In the genomic region with DNA sequence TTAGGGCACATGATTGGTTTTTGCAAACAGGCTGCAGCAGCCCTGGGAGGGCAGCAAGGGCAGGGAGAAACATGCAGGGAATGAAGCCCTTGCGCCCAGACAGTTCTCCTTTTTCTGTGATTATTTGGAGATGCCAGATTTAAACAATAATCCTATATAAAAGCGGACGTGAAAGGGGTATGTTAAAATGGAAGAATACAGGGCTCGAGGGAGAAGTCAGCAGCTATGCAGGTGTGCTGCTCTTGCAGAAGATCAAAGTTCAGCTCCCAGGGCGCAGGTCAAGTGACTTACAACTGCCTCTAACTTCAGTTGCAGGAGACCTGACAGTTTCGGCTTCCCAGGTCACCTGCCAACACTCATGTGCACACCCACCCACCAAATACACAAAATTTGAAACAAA, we compare ENCODE assay signal across 44 mouse cellular contexts. TPM values are rescaled to one million over a fixed set of nuclear protein-coding genes. Genes with fewer than 3 reads are reported as not detected.
"Had no signal": no experiment of that assay in that cellular context is flagged by ENCODE, and none has a peak within 500 bp of the region (broad histone marks: within the 10 kb centered on the region; RNA-seq: fewer than 3 reads in every experiment).

No protein-coding gene starts in this region.

- DNase-seq: heart, adult 2 months; heart, postnatal 14 days; heart, postnatal 36 days; heart, postnatal 4 days; kidney, adult 11 months; kidney, adult 18-20 months; kidney, postnatal 14 days; kidney, postnatal 25 days; kidney, postnatal 4 days; layer of hippocampus, adult 9-11 months; layer of hippocampus, postnatal 36 days had no signal

- H3K27me3 ChIP-seq: heart, embryonic 12.5 days; heart, embryonic 13.5 days; heart, embryonic 15.5 days; hindbrain, embryonic 12.5 days; hindbrain, embryonic 13.5 days; hindbrain, embryonic 15.5 days; intestine, embryonic 15.5 days; kidney, embryonic 15.5 days had no signal

- H3K4me3 ChIP-seq: heart, adult 2 months; heart, embryonic 10.5 days; heart, embryonic 12.5 days; heart, embryonic 13.5 days; heart, embryonic 15.5 days; hindbrain, embryonic 10.5 days; hindbrain, embryonic 12.5 days; hindbrain, embryonic 13.5 days; hindbrain, embryonic 15.5 days; intestine, embryonic 15.5 days; kidney, embryonic 15.5 days; layer of hippocampus, adult 2 months; left cerebral cortex, adult 2 months had no signal

- H3K27ac ChIP-seq: heart, adult 2 months; heart, embryonic 10.5 days; heart, embryonic 13.5 days; heart, embryonic 15.5 days; hindbrain, embryonic 10.5 days; hindbrain, embryonic 12.5 days; hindbrain, embryonic 13.5 days; hindbrain, embryonic 14.5 days; hindbrain, embryonic 15.5 days; hindbrain, postnatal 0 days; intestine, embryonic 15.5 days; kidney, embryonic 15.5 days; kidney, postnatal 0 days; layer of hippocampus, adult 2 months; left cerebral cortex, adult 2 months had no signal

- H3K4me1 ChIP-seq: heart, embryonic 10.5 days; heart, embryonic 12.5 days; heart, embryonic 13.5 days; heart, embryonic 15.5 days; hindbrain, embryonic 10.5 days; hindbrain, embryonic 12.5 days; hindbrain, embryonic 13.5 days; hindbrain, embryonic 15.5 days; intestine, embryonic 15.5 days; kidney, embryonic 15.5 days had no signal

RNA-seq across cellular contexts. Expression of a gene that starts 48.2 kb away (rescaled TPM):
- total RNA-seq: heart, adult 2 months; heart, adult 8-10 months; heart, postnatal 14 days; heart, postnatal 25 days; heart, postnatal 36 days; heart, postnatal 4 days; hematopoietic stem cell, adult 5-6 weeks; hindbrain, postnatal 0 days; layer of hippocampus, adult 18-20 months; layer of hippocampus, adult 2 months; layer of hippocampus, adult 8-10 months; layer of hippocampus, postnatal 10 days; layer of hippocampus, postnatal 14 days; layer of hippocampus, postnatal 25 days; layer of hippocampus, postnatal 36 days; left cerebral cortex, adult 18-20 months; left cerebral cortex, adult 2 months; left cerebral cortex, adult 8-10 months had no signal
- polyA plus RNA-seq: heart, embryonic 11.5 days; heart, embryonic 14.5 days; heart, embryonic 15.5 days; heart, embryonic 16.5 days; heart, postnatal 0 days; hindbrain, embryonic 13.5 days; hindbrain, embryonic 14.5 days; hindbrain, embryonic 15.5 days; hindbrain, embryonic 16.5 days; hindbrain, postnatal 0 days; inflammation-experienced regulatory T-cells, adult 6 months; kidney, embryonic 14.5 days; kidney, embryonic 15.5 days; kidney, embryonic 16.5 days; kidney, postnatal 0 days had no signal
